ENCODE assay signal across 8 mouse cellular contexts in the genomic region with DNA sequence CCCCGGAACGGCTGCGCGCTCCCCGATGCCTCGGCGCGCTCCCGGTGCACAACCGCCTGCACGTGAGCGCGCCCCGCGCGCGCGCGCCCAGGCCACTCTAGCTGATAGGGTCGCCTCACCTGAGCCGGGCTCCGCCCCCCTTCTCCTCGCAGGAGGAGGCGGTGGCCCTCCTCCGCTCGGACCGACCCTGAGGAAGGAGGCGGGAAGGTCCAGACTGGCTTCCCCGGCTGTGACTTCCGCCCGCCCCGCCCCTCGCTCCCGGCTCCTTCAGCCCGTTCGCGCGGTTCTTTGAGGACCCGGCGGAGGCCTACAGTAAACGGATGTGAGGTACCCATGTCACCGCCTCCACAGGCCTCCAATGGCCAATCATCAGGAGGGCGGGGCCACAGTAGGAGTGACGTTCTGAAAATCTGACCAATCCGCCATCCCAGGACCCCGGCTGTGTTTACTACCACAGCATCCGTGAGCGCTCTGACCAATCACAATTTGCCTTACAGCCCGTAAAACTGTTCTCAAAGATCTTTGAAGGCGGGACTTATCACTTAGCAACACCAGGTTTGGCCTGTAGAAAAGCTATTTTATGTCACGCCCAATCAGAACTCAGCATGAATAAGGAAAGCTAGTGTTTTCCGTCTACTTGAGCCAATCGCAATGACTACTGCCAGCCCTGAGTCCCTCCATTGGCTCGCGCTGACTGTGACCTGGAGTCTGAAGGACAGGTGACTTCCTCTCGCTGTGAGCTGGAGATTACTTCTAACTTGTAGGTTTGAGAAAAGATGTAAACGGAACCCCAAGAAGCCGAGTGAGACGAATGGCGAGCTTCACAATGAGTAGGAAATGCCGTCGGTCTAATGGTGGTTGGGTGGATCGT. TPM values are rescaled to one million over a fixed set of nuclear protein-coding genes. Genes with fewer than 3 reads are reported as not detected.
A peak's percentile ranks its signal among the peaks of the same experiment; 100 is the strongest.
DNase-seq lines count a peak whose midpoint lies in the region; ATAC-seq and TF ChIP-seq lines count a peak whose summit lies in the region.

Zbtb5 (minus strand) TSS at position 308 of the 871 bp plus-strand sequence.

- peak within 1 kb of the TSS; percentile 97 for H3K27ac ChIP-seq in bone marrow, adult 2 months (ENCODE audit: control insufficient read depth, insufficient read depth, low read depth, low read length, poor library complexity)
- peak within 1 kb of the TSS; percentile 95 for H3K27ac ChIP-seq in embryonic facial prominence, embryonic 15.5 days (replicated peaks)
- H3K27ac ChIP-seq in limb, embryonic 14.5 days (replicated peaks; ENCODE audit: low read depth, low read length) = peak within 1 kb of the TSS; percentile 95
- peak within 1 kb of the TSS; percentile 86 for H3K27ac ChIP-seq in midbrain, postnatal 0 days (ENCODE audit: low read depth, low read length)

- peak within 1 kb of the TSS; percentile 92 for H3K4me3 ChIP-seq in bone marrow, adult 2 months (replicated peaks; ENCODE audit: control insufficient read depth, low read depth, low read length)
- peak within 1 kb of the TSS; percentile 84 for H3K4me3 ChIP-seq in embryonic facial prominence, embryonic 15.5 days (replicated peaks)
- peak within 1 kb of the TSS; percentile 86 for H3K4me3 ChIP-seq in limb, embryonic 14.5 days (replicated peaks; ENCODE audit: low read length)
- H3K4me3 ChIP-seq in midbrain, postnatal 0 days (ENCODE audit: low read depth, low read length) = peak within 1 kb of the TSS; percentile 68

- peaks cover 3% of the 10 kb centered on the region; the same call in 1 of the 2 replicates for H3K4me1 ChIP-seq in bone marrow, adult 2 months (ENCODE audit: control insufficient read depth, insufficient read depth, low read length)
- peaks cover 20% of the 10 kb centered on the region for H3K4me1 ChIP-seq in embryonic facial prominence, embryonic 15.5 days
- peaks cover 11% of the 10 kb centered on the region for H3K4me1 ChIP-seq in limb, embryonic 14.5 days (ENCODE audit: control insufficient read depth, insufficient read depth, low read length)
- peaks cover 8% of the 10 kb centered on the region; the same call in 1 of the 2 replicates for H3K4me1 ChIP-seq in midbrain, postnatal 0 days (ENCODE audit: insufficient read depth, low read length)

- TF ChIP-seq POLR2A in bone marrow, adult 2 months (IDR thresholded peaks at IDR 0.05; ENCODE audit: borderline replicate concordance, control insufficient read depth, low read depth, low read length) = peak; percentile 44; the same call in 1 of the 2 replicates
- TF ChIP-seq POLR2A in limb, embryonic 14.5 days (IDR thresholded peaks at IDR 0.05; ENCODE audit: borderline replicate concordance, extremely low read depth, insufficient read depth, insufficient read length) = 0 out of 2 replicates have a peak, but pooled peaks have one; percentile 47

- no peak for TF ChIP-seq CTCF in bone marrow, adult 2 months (IDR thresholded peaks at IDR 0.05; ENCODE audit: control insufficient read depth, insufficient read depth, low read length)
- TF ChIP-seq CTCF in midbrain, postnatal 0 days (IDR thresholded peaks at IDR 0.05) = no peak

- under 1% methylated on average over 63 of the region's 63 CpGs for WGBS in bone marrow, adult 2 months
- under 1% methylated on average over 60 of the region's 63 CpGs for WGBS in embryonic facial prominence, embryonic 15.5 days
- WGBS in limb, embryonic 14.5 days = under 1% methylated on average over 37 of the region's 63 CpGs
- under 1% methylated on average over 55 of the region's 63 CpGs for WGBS in midbrain, postnatal 0 days

- H3K36me3 ChIP-seq in embryonic facial prominence, embryonic 15.5 days = no peaks in the 10 kb centered on the region
- no peaks in the 10 kb centered on the region for H3K36me3 ChIP-seq in limb, embryonic 14.5 days (ENCODE audit: control insufficient read depth, insufficient read depth, low read length)
- H3K36me3 ChIP-seq in midbrain, postnatal 0 days (ENCODE audit: insufficient read depth, low read length) = no peaks in the 10 kb centered on the region

- no peaks in the 10 kb centered on the region for H3K9me3 ChIP-seq in embryonic facial prominence, embryonic 15.5 days (replicated peaks)
- no peaks in the 10 kb centered on the region for H3K9me3 ChIP-seq in limb, embryonic 14.5 days (ENCODE audit: control insufficient read depth, low read length)
- no peaks in the 10 kb centered on the region for H3K9me3 ChIP-seq in midbrain, postnatal 0 days (ENCODE audit: low read length)

- peak; percentile 99 for ATAC-seq in embryonic facial prominence, embryonic 15.5 days (ENCODE audit: insufficient number of reproducible peaks, low FRiP score, low TSS enrichment, low read depth)
- peak; percentile 98 for ATAC-seq in limb, embryonic 14.5 days (ENCODE audit: low FRiP score, low read depth)
- ATAC-seq in midbrain, postnatal 0 days (ENCODE audit: low FRiP score) = peak; percentile 99

- H3K9ac ChIP-seq in embryonic facial prominence, embryonic 15.5 days = peak within 1 kb of the TSS; percentile 63
- peak within 1 kb of the TSS; percentile 84 for H3K9ac ChIP-seq in limb, embryonic 14.5 days (ENCODE audit: low read depth, low read length, severe bottlenecking)
- H3K9ac ChIP-seq in midbrain, postnatal 0 days (replicated peaks; ENCODE audit: low read length, poor library complexity, severe bottlenecking) = peak within 1 kb of the TSS; percentile 86

- no peaks in the 10 kb centered on the region for H3K27me3 ChIP-seq in embryonic facial prominence, embryonic 15.5 days
- no peaks in the 10 kb centered on the region for H3K27me3 ChIP-seq in limb, embryonic 14.5 days (ENCODE audit: control insufficient read depth, insufficient read depth, low read length)
- H3K27me3 ChIP-seq in midbrain, postnatal 0 days (ENCODE audit: insufficient read depth, low read length) = no peaks in the 10 kb centered on the region

- peak; percentile 100 for DNase-seq in 416B (ENCODE audit: low read depth)
- DNase-seq in heart, adult 8-10 months (ENCODE audit: low spot score) = peak; percentile 100
- DNase-seq in kidney, adult 9 months = peak; percentile 100
- peak; percentile 100 for DNase-seq in limb, embryonic 14.5 days (ENCODE audit: low spot score)
- peak; percentile 100 for DNase-seq in midbrain, postnatal 0 days (ENCODE audit: low spot score)
- DNase-seq in spleen, postnatal 14 days (ENCODE audit: low spot score in 2 of 2) = peak; percentile 96

- peak within 1 kb of the TSS; percentile 53 for H3K4me2 ChIP-seq in embryonic facial prominence, embryonic 15.5 days (replicated peaks)
- peak within 1 kb of the TSS; percentile 72 for H3K4me2 ChIP-seq in limb, embryonic 14.5 days (replicated peaks; ENCODE audit: low read depth, low read length, severe bottlenecking)
- H3K4me2 ChIP-seq in midbrain, postnatal 0 days (ENCODE audit: low read depth, low read length, poor library complexity, severe bottlenecking) = peak within 1 kb of the TSS; percentile 86

RNA-seq across cellular contexts. Expression of gene Zbtb5, which starts in this region (rescaled TPM):
- polyA plus RNA-seq in bone marrow, adult 2 months (2011; ENCODE audit: insufficient read depth, insufficient read length, low replicate concordance, missing spikeins) = 3.3 and 6.5 TPM in 2 replicates
- polyA plus RNA-seq in embryonic facial prominence, embryonic 15.5 days (2015; fragmentation: Nextera tagmentation; extraction: Ambion mirVana) = 21.3 and 22.9 TPM in 2 replicates
- 1 to 10 TPM; 3.8 to 5.2 (median 4.6) TPM for total RNA-seq in heart, adult 8-10 months (2022)
- 16.0 and 21.2 TPM in 2 replicates for polyA plus RNA-seq in limb, embryonic 14.5 days (2012; rRNA removed)
- polyA plus RNA-seq in limb, embryonic 14.5 days (2014; fragmentation: Nextera tagmentation; extraction: Ambion mirVana) = 27.4 and 29.3 TPM in 2 replicates
- 57.3 and 57.6 TPM in 2 replicates for total RNA-seq in midbrain, postnatal 0 days (2014; rRNA removed)
- 34.4 and 35.9 TPM in 2 replicates for polyA plus RNA-seq in midbrain, postnatal 0 days (2015; fragmentation: Nextera tagmentation; extraction: Ambion mirVana)

Comparison
In these comparisons a context has a peak if more than half of its experiments do, and no peak if none do; other contexts are left out.
1. Peak in every context shown above with its lines: DNase-seq, ATAC-seq, H3K4me3 ChIP-seq and H3K27ac ChIP-seq.